Mouse (Mus musculus): Measurements from ENCODE around the gene Actr6. TPM values are rescaled to one million over a fixed set of nuclear protein-coding genes. Genes with fewer than 3 reads are reported as not detected.

The Actr6 gene
- 31.9 TPM for polyA plus RNA-seq (2017; shearing (Covaris generic))

DNA sequence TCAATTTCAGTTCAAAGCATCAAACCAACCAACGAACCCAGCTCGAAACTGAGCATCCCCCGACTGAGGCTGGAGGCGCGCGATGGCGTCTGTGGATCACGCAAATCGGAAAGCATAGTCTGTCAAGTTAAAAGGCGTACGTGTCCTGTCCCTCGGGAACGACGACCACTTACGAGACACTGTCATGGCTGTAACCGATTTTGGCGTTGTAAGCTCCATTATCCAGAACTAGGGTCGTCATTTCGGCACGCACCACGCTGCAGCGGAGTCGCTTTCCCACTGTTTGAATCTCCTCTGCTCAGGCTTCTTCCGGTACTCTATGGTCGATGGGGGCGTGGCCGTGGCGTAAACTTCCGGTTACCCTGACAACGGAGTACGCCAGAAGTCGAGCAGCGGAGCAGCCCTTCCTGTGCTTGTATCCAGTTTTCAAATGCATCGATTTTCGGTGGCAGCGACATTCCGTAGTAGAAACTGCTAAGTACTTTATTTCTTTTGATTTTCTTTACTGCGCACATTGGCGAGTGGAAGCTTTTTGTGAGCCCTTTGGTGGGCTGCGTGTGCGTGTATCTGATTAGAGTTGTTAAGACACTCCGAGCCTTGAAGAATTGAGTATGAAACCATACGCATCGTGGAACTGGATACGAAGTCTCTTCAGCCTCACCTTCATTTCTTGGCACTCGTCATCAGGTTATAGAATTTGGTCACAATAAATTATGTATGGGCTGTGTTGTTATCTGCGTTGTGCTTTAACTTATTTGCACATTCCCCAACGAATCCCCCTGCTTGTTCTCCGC, at the start of gene Actr6:
Gene Actr6, minus strand, starts transcription at position 295 of the 794 bp plus-strand sequence.

DNA sequence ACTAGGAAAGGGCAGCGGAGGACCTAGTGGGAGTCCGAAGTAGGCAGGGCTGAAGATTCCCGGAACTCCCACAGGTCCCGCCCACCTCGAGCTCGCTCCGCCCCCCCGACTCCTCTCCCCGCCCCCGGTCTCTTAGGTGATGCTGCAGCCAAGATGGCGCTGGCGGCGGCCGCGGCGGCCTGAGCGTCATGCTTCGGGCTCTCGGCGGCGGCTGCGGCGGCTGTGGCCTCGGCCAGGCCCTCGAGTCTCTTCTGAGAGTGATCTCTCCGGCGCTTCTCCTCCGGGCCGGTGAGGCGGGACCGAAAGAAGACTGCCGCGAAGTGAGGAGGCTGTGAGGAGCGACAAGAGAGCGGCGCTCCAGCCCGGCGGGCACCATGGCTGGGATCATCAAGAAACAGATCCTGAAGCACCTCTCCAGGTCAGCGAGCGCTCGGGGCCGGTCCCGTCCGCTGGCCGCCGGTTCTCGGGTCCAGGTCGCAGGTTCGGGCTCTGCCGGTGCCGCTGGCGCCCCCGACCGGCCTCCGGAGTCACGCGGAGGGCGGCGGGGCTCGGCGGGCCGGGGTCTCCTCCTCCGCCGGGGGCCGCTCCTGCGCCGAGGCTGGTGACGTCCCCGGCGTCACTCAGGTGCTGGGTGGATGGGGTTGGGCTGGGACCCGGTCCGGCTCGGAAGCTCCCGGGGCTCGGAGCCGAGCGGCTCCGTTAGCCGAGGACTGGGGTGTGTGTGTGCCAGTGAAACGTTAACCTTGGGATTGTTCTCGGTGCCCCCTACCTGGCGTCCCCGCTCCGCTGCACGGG, 13.0 kb upstream of the Actr6 start, which contains the start of gene Uhrf1bp1l:
Gene Uhrf1bp1l, plus strand, starts transcription at position 121 of the 795 bp plus-strand sequence.

DNA sequence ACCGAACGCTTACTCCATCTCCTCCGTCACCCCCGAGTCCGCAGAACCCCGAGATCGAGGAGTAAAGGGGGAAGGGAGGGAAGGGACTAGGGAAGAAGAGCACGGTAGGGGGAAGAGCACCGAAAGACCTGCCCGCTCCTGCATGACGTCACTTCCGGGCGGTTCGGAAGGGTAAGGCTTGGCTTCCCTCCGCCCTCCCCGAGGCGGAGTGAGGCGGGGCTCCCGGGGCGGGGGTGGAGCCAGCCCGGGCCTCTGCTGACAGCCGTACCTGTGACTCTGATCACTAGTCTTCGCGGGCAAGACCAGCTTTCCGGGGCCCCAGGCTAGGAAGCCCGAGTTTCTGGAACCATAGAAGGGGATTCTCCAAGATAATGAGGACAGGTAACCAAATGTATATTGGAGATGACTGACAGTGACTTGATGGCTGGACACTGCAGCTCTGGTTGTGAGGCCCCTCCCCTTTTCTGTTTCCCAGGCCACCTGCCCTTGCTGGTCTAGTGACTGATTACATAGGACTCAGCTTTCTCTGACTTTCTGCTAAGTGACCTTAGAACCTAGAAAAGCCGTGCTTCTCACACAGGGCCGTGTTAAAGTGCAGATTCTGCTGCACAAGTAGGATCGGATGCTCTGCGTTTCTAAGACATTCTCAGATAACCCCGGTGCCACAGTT, 45.8 kb downstream of the Actr6 start, which contains the start of gene Scyl2:
Gene Scyl2, minus strand, starts transcription at position 147 of the 670 bp plus-strand sequence.

Other genes starting within 250 kb of the Actr6 start
- not detected for gene Nr1h4, start 198.7 kb downstream of the Actr6 start, polyA plus RNA-seq (2017; shearing (Covaris generic))
- gene Slc17a8, start 111.0 kb downstream of the Actr6 start, polyA plus RNA-seq (2017; shearing (Covaris generic)) = not detected
- gene Scyl2, start 46.0 kb downstream of the Actr6 start, polyA plus RNA-seq (2017; shearing (Covaris generic)) = 21.3 TPM
- gene Uhrf1bp1l, start 12.7 kb upstream of the Actr6 start, polyA plus RNA-seq (2017; shearing (Covaris generic)) = 24.2 TPM
- gene Anks1b, start 141.2 kb upstream of the Actr6 start, polyA plus RNA-seq (2017; shearing (Covaris generic)) = not detected

Data from activated CD4-positive, CD25-positive, alpha-beta regulatory T cell, adult 9 weeks (primary cell).